Mouse (Mus musculus) liver, adult (tissue): ENCODE results near the gene Kcnab2.

Experiments
- GATA4 ChIP-seq: IDR thresholded peaks from 2 replicates; pipeline ENCODE4 v1.6.1; 2014; ENCODE audit warnings: mild to moderate bottlenecking, low read length; ENCODE audit not compliant: insufficient replicate concordance

Gene Kcnab2

DNA sequence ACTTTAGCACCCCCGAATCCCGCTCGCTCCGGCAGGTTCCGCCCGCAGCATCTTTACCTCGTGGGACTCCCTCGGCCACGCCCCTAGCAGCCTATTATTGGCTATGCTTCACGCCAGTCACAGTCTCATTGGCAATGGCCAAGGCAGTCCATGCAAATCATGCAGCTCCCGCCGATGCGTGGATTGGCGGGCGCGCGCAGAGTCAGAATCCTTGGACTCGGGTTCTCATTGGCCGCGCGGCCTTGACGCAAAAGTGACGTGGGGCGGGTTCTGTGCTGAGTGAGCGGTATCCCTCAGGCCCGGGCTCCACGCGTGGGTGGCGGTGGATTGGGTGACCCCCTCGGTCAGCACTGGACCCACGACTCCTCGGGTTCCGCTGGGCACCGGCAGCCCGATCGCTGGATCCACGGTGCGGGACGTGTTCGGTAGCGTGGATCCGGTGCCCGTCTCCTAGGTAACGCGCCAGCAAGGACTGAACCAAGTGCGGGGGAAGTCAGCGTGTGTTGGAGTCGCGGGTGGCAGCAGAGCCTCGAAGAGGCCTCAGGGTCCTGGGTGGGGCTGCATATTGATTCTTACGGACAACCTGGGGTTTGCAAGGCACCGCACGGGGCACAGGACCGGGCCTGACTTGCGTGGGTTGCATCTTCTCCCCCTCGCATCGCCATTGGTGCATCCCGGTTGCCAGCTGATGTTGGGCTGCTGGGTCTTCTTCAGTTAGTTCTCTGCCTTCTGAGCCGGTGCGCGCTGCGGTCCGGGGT, at the start of gene Kcnab2:
TSS of gene Kcnab2 (minus strand) at position 406 of the 758 bp plus-strand sequence.
- no peak for TF ChIP-seq GATA4

- no peak for TF ChIP-seq GATA4
Observed at GRCm38 (mm10) chr4:152520083-152520482, 42.4 kb upstream of the Kcnab2 start.

DNA sequence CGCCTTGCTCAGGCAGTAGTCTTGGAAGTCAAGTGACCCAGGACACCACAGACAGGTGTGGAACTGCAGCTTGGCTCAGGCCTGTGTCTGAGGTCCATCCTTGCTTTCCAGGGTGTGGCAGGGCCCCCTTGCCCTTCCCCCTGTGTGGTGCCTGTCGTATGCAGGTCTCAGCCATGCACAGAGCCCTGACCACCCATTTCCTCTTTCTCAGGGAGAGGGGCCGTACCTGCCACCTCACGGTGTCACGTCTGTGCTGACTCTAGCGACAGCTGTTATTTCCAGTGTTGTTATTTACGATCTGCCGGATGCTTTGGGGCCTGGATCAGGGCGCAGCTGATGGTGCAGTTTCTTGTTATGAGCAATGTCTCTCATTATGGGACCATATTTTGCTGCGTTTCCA, 41.4 kb upstream of the Kcnab2 start:
- no peak for TF ChIP-seq GATA4

- no peak for TF ChIP-seq GATA4
Observed at GRCm38 (mm10) chr4:152514884-152515283, 37.2 kb upstream of the Kcnab2 start.

DNA sequence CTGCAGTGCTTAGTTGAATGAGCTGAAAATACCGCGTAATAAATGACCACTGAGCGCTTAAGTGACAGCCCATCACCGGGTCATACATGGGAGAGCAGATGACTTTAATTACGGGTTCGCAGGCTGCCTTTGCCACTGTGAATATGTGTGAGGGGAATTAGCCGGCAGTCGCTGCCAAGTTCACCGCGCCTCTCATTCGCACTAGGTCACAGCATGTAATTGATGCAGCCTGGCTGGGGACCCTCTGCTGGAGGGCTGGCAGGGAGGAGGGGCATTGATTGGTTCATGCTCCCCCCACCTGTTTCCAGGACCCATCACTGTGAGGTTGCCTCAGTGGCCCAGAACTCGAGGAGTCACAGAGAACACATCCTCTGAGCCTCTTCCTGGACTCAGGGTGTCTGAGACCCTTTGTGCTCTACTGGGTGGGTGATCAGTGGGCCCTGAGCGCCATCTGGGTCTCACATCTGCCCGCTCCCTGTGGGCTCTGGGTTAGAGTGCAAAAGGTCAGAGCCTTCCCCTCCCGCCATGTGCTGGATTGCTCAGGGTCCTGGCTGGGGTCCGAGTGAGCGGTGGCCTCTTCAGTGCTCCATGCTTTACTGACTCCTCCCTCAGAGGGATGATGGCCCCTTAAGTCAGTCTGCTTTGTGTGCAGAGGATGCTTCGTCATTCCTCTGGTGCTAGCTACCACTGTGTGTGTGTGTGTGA, 34.7 kb upstream of the Kcnab2 start:
- no peak for TF ChIP-seq GATA4

- no peak for TF ChIP-seq GATA4
Observed at GRCm38 (mm10) chr4:152494360-152494879, 16.7 kb upstream of the Kcnab2 start.

GRCm38 (mm10) chr4:152491250-152491899, 13.7 kb upstream of the Kcnab2 start:
- no peak for TF ChIP-seq GATA4

DNA sequence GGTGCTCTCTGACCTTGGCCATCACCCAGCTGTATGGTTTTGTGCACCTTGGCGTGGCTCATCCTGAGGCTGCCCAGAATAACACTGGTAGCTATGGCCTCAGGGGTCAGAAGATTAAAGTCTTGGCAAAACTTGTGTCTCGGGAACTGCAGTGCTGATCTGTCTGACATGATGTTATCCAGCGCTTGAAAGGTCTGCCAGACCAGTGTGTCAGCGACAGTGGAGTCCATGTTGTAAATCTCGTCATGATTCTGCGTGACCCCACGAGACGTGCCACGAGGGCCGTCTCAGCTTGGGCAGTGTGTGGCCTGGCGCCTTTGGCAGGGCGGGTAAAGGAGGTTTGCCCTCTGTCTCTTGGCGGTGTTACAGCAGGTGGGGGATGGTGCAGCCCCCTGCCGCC, 12.6 kb upstream of the Kcnab2 start:
- TF ChIP-seq GATA4: no peak

DNA sequence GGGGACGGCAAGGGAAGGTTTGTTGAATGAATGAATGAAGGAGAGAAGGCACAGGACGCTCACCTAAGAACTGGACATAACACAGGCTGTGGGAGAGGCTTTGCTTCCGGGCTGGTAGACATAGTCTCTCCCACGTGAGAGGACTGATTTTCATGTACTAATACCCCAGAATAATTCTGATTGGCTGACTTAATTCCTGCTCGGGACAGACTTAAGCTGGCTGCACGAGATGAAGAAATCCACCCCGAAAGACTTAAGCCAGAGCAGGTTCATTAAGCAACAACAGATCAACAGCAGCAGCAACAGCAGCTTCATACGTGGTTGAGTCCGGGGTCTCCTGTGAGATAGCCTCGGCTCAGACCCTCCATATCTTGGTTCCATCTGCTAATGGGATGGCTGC, 10.4 kb upstream of the Kcnab2 start:
- TF ChIP-seq GATA4: no peak

DNA sequence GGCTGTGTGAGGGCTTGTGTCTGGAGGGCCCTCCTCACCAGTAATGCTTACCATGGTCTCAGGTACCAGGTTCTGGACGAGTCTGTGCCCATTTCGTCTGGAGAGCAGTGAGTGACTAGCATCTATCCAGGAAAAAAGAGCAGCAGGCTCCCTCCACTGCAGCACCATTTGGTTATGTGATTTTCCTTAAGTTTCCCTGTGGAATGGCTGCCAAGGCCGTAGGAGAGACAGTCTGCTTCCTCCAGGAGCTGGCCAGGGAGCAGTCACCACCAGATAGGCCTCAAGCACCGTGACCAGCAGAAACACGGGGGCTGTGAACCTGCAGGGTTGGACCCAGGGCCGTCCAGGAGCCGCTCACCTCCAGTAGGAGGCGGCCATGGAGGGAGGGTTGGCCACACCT, 2.8 kb upstream of the Kcnab2 start:
- TF ChIP-seq GATA4: no peak

DNA sequence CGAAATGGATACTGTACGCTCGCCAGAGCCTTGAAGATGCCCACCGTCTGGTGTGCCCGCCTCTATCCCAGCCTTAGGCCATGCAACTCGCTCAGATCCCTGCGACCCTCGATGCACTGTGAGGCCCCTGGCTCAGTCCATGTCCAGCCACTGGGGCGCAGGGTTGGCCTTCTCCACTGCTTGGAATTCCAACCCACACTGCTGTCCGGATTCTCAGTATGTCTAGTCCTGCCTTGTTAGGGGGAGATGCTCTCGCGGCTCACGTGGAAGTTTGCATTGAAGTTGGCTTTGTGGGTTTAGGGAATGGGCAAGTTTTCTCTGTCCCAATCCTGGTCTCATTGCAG, 525 bp upstream of the Kcnab2 start:
- TF ChIP-seq GATA4: no peak

GRCm38 (mm10) chr4:152477106-152477465, 585 bp downstream of the Kcnab2 start:
- no peak for TF ChIP-seq GATA4

DNA sequence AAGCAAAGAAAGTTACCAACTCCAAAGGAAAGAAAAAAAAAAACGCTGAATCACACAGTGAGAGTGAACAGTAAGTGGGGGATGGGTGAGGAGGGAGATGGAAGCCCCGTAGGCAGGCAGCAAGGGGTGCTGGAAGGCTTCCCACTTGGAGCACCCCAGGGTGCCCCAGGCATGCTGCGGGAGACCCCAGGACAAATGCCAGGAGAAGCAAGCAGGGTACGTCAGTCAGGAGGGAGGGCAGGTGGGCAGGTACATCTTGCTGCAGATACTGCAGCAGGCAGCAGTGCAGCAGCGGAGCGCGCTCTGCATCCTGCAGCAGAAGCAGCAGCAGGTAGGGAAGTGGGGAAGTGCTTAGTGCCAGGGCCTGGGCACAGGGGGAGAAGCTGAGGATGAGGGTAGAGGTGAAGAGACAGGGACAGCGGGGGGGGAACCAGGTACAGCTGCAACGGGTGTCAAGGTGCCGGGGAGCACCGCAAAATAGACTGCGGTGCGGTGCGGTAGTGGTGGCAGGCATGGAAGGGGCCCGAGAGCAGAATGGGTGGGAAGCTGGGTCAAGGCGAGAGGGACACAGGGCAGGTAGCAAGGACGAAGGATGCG, 1.1 kb downstream of the Kcnab2 start, which contains the start of gene Nphp4:
TSS of gene Nphp4 (plus strand) at position 280 of the 597 bp plus-strand sequence.
- TF ChIP-seq GATA4: no peak

DNA sequence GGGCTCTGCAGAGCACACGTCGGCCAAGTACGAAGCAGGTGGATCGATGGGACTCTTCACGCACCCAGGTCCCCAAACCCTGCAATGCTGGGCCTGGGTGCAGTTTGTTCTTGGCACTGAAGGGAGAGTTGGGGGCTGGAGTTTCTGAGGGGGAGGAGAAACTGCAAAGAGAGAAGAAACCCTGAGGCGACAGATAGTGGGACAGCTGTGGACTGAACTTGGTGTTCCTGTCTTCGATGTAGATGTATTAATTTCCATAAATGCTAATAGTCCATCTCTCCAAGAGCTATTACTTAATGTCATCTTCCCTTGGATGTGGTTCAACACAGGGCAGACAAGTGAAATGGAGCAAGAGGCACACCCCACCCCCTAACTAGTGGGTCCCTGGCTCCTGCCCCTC, 1.7 kb downstream of the Kcnab2 start:
- no peak for TF ChIP-seq GATA4

- TF ChIP-seq GATA4: no peak
Observed at GRCm38 (mm10) chr4:152467951-152468350, 9.7 kb downstream of the Kcnab2 start.
